Comparison of ENCODE assay signal across 22 mouse cellular contexts in the genomic region with DNA sequence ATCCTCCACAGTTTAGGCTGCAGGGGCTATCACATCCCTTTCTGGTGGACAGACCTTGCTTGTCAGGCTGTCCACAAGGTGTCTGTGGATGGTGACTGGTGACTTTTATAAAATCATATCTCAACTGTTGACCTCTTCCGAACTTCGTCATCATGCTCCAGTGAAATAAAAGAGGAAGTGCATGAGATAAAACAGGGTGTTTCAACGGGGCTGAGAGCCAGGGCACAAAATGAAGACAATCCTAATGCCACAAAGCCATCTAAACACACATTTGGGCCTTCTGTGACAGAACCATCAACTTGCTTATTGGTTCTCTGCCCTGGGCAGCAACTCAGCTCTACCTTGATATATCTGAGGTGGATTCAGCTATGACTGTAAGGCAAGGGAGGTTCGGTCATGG.
"Had no signal": no experiment of that assay in that cellular context is flagged by ENCODE, and none has a peak within 500 bp of the region (broad histone marks: within the 10 kb centered on the region; RNA-seq: fewer than 3 reads in every experiment).

No protein-coding gene starts in this region.

- DNase-seq: gastrocnemius, adult 2 months; gastrocnemius, postnatal 10 days; gastrocnemius, postnatal 25 days; heart, adult 18-20 months; heart, postnatal 36 days; kidney, adult 11 months; kidney, adult 2 months; kidney, postnatal 10 days; kidney, postnatal 25 days; kidney, postnatal 4 days; liver had no signal

- H3K27ac ChIP-seq: gastrocnemius, adult 2 months; heart, embryonic 10.5 days; heart, embryonic 13.5 days; heart, embryonic 15.5 days; hindbrain, embryonic 13.5 days; hindbrain, embryonic 15.5 days; hindbrain, postnatal 0 days; layer of hippocampus, adult 2 months; left cerebral cortex, adult 2 months; limb, embryonic 10.5 days; limb, embryonic 12.5 days had no signal

- H3K36me3 ChIP-seq: heart, embryonic 15.5 days; hindbrain, embryonic 13.5 days; hindbrain, embryonic 15.5 days; limb, embryonic 10.5 days; limb, embryonic 12.5 days had no signal

- H3K4me3 ChIP-seq: gastrocnemius, adult 2 months; heart, embryonic 10.5 days; heart, embryonic 13.5 days; heart, embryonic 15.5 days; hindbrain, embryonic 13.5 days; hindbrain, embryonic 15.5 days; layer of hippocampus, adult 2 months; left cerebral cortex, adult 2 months; limb, embryonic 10.5 days; limb, embryonic 12.5 days had no signal

- ATAC-seq: hindbrain, postnatal 0 days; intestine, embryonic 16.5 days had no signal

- H3K9me3 ChIP-seq: heart, embryonic 10.5 days; heart, embryonic 13.5 days; heart, embryonic 15.5 days; hindbrain, embryonic 13.5 days; hindbrain, embryonic 15.5 days; limb, embryonic 10.5 days; limb, embryonic 12.5 days had no signal

- H3K9ac ChIP-seq: heart, embryonic 13.5 days; heart, embryonic 15.5 days; hindbrain, embryonic 13.5 days; hindbrain, embryonic 15.5 days; limb, embryonic 12.5 days had no signal

- H3K4me2 ChIP-seq: heart, embryonic 15.5 days; hindbrain, embryonic 13.5 days; hindbrain, embryonic 15.5 days; limb, embryonic 12.5 days had no signal
